Mouse (Mus musculus): ENCODE measurements around the gene Cnksr3. TPM values are rescaled to one million over a fixed set of nuclear protein-coding genes. Genes with fewer than 3 reads are reported as not detected.

Cnksr3 gene
- polyA plus RNA-seq, 1 experiment = 11.4 TPM

GRCm38 (mm10) chr10:7210991-7211695 lies 894 bp downstream of the Cnksr3 start:
- H3K79me2 ChIP-seq (ENCODE audit: control insufficient read depth, insufficient read depth) = peaks cover 51% of the 10 kb centered on the region
- no peaks in the 10 kb centered on the region for H3K36me3 ChIP-seq (ENCODE audit: control insufficient read depth, insufficient read depth)
- peak overlapping the region; percentile 87 for H3K4me2 ChIP-seq (ENCODE audit: low read depth)
- peak overlapping the region; percentile 57 for H3ac ChIP-seq (ENCODE audit: control insufficient read depth, insufficient read length)
- no peaks in the 10 kb centered on the region for H3K27me3 ChIP-seq (ENCODE audit: control insufficient read depth, insufficient read depth, insufficient read length)
- peak overlapping the region; percentile 91 for H3K4me3 ChIP-seq
- TF ChIP-seq CEBPB (IDR thresholded peaks at IDR 0.05; ENCODE audit: insufficient read depth, poor library complexity, severe bottlenecking) (no peak), E2F4 (IDR thresholded peaks at IDR 0.05; ENCODE audit: insufficient read depth) (no peak), POLR2A (IDR thresholded peaks at IDR 0.05; ENCODE audit: insufficient read length, low read depth) (peak; percentile 41), TCF12 (IDR thresholded peaks at IDR 0.05; ENCODE audit: insufficient read depth, poor library complexity, severe bottlenecking) (no peak), MYOG (IDR thresholded peaks at IDR 0.05; ENCODE audit: control insufficient read depth in 1 of 3, insufficient read depth in 1 of 3, insufficient read length in 2 of 3, low read depth in 2 of 3) (no peak), USF1 (IDR thresholded peaks at IDR 0.05; ENCODE audit: low read depth) (no peak), SRF (IDR thresholded peaks at IDR 0.05; ENCODE audit: control insufficient read depth, insufficient read length, low read depth) (no peak), TCF3 (IDR thresholded peaks at IDR 0.05; ENCODE audit: insufficient read length, low read depth) (no peak), MYOD1 (IDR thresholded peaks at IDR 0.05; ENCODE audit: control insufficient read depth in 1 of 3, insufficient read length in 2 of 3, low read depth in 2 of 3) (no peak), POLR2AphosphoS2 (IDR thresholded peaks at IDR 0.05; ENCODE audit: insufficient read length, low read depth) (peak; percentile 52), REST (IDR thresholded peaks at IDR 0.05; ENCODE audit: insufficient read depth, insufficient read length) (no peak), MAX (IDR thresholded peaks at IDR 0.05; ENCODE audit: low read depth) (no peak)

DNA sequence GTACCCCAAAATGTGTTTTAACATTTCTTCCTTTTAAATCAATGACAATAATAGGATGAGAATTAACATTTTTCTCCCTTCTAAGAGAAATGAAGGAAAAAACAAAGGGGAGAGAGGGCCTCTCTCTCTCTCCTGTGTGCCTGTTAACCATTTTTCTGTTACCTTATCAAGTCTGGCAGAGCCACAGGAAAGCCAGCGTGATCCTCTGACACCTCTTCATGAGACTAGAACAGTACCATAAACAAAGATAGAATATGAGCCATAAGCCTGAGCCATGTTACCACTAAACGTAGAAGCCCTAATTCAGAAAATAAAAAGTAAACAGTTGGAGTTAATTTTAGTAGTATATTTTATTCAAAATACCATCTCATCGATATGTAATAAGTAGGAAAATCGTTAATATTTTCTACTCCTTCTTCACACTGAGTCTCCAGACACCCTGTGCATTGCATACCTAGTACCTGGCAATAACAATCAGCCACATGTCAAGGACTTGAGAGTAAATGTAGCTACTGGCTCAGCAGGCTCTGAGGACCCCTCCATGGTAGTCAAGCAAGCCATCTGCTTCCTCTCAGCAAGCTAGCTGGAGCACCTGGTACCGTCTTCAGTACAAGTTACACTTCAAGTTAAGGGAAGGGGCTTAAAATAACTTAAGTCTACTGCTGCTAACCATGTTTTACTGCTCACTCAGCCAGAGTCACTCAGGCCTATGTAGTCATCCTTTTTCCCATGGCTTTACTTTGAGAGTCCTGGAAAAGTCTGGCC lies 2.2 kb downstream of the Cnksr3 start:
- H3K4me2 ChIP-seq (ENCODE audit: low read depth) = peak overlapping the region; percentile 87
- peak overlapping the region; percentile 91 for H3K4me3 ChIP-seq
- peaks cover 63% of the 10 kb centered on the region for H3K79me2 ChIP-seq (ENCODE audit: control insufficient read depth, insufficient read depth)
- no peak overlapping the region for H3ac ChIP-seq (ENCODE audit: control insufficient read depth, insufficient read length)
- H3K27me3 ChIP-seq (ENCODE audit: control insufficient read depth, insufficient read depth, insufficient read length) = no peaks in the 10 kb centered on the region
- no peak for TF ChIP-seq USF1 (IDR thresholded peaks at IDR 0.05; ENCODE audit: low read depth)
- no peak for TF ChIP-seq MYOD1 (IDR thresholded peaks at IDR 0.05; ENCODE audit: control insufficient read depth in 1 of 3, insufficient read length in 2 of 3, low read depth in 2 of 3)
- TF ChIP-seq REST (IDR thresholded peaks at IDR 0.05; ENCODE audit: insufficient read depth, insufficient read length) = no peak
- no peak for TF ChIP-seq TCF3 (IDR thresholded peaks at IDR 0.05; ENCODE audit: insufficient read length, low read depth)
- no peak for TF ChIP-seq POLR2AphosphoS2 (IDR thresholded peaks at IDR 0.05; ENCODE audit: insufficient read length, low read depth)
- no peak for TF ChIP-seq CEBPB (IDR thresholded peaks at IDR 0.05; ENCODE audit: insufficient read depth, poor library complexity, severe bottlenecking)
- TF ChIP-seq POLR2A (IDR thresholded peaks at IDR 0.05; ENCODE audit: insufficient read length, low read depth) = no peak
- TF ChIP-seq MAX (IDR thresholded peaks at IDR 0.05; ENCODE audit: low read depth) = no peak
- no peak for TF ChIP-seq SRF (IDR thresholded peaks at IDR 0.05; ENCODE audit: control insufficient read depth, insufficient read length, low read depth)
- no peak for TF ChIP-seq MYOG (IDR thresholded peaks at IDR 0.05; ENCODE audit: control insufficient read depth in 1 of 3, insufficient read depth in 1 of 3, insufficient read length in 2 of 3, low read depth in 2 of 3)
- no peak for TF ChIP-seq E2F4 (IDR thresholded peaks at IDR 0.05; ENCODE audit: insufficient read depth)
- no peak for TF ChIP-seq TCF12 (IDR thresholded peaks at IDR 0.05; ENCODE audit: insufficient read depth, poor library complexity, severe bottlenecking)
- no peaks in the 10 kb centered on the region for H3K36me3 ChIP-seq (ENCODE audit: control insufficient read depth, insufficient read depth)

- H3K79me2 ChIP-seq (ENCODE audit: control insufficient read depth, insufficient read depth) = peaks cover 72% of the 10 kb centered on the region
- peak overlapping the region; percentile 87 for H3K4me2 ChIP-seq (ENCODE audit: low read depth)
- H3K27me3 ChIP-seq (ENCODE audit: control insufficient read depth, insufficient read depth, insufficient read length) = no peaks in the 10 kb centered on the region
- no peak overlapping the region for H3ac ChIP-seq (ENCODE audit: control insufficient read depth, insufficient read length)
- H3K36me3 ChIP-seq (ENCODE audit: control insufficient read depth, insufficient read depth) = no peaks in the 10 kb centered on the region
- no peak for TF ChIP-seq MYOG (IDR thresholded peaks at IDR 0.05; ENCODE audit: control insufficient read depth in 1 of 3, insufficient read depth in 1 of 3, insufficient read length in 2 of 3, low read depth in 2 of 3)
- no peak for TF ChIP-seq POLR2A (IDR thresholded peaks at IDR 0.05; ENCODE audit: insufficient read length, low read depth)
- no peak for TF ChIP-seq TCF3 (IDR thresholded peaks at IDR 0.05; ENCODE audit: insufficient read length, low read depth)
- TF ChIP-seq TCF12 (IDR thresholded peaks at IDR 0.05; ENCODE audit: insufficient read depth, poor library complexity, severe bottlenecking) = no peak
- no peak for TF ChIP-seq CEBPB (IDR thresholded peaks at IDR 0.05; ENCODE audit: insufficient read depth, poor library complexity, severe bottlenecking)
- no peak overlapping the region for H3K4me3 ChIP-seq
Measured at GRCm38 (mm10) chr10:7208859-7209441, 3.1 kb downstream of the Cnksr3 start.

DNA sequence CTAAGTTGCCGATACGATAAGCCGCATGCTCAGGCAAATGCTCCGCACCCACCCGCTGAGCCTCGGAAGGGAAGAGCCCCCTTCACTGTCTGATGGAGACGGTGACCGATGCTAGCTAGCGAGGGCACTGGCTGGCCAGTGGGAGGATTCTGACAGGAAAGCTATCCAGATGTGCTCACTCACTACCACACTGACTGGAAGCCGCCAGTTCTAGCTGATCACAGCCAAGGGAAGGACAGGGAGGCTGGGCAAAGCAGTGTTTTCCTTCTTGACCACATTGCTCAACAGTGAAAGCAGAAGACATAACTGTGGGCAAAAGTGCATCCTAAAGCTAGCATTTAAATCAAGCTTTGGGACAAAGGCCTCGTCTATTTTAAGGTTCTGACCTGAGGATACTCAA lies 4.7 kb downstream of the Cnksr3 start:
- Histone ChIP-seq H3ac (ENCODE audit: control insufficient read depth, insufficient read length) (no peak overlapping the region), H3K4me2 (ENCODE audit: low read depth) (no peak overlapping the region), H3K79me2 (ENCODE audit: control insufficient read depth, insufficient read depth) (peaks cover 89% of the 10 kb centered on the region), H3K36me3 (ENCODE audit: control insufficient read depth, insufficient read depth) (no peaks in the 10 kb centered on the region), H3K4me3 (no peak overlapping the region), H3K27me3 (ENCODE audit: control insufficient read depth, insufficient read depth, insufficient read length) (no peaks in the 10 kb centered on the region)
- TF ChIP-seq POLR2A (IDR thresholded peaks at IDR 0.05; ENCODE audit: insufficient read length, low read depth) (no peak), REST (IDR thresholded peaks at IDR 0.05; ENCODE audit: insufficient read depth, insufficient read length) (no peak), USF1 (IDR thresholded peaks at IDR 0.05; ENCODE audit: low read depth) (no peak), MYOG (IDR thresholded peaks at IDR 0.05; ENCODE audit: control insufficient read depth in 1 of 3, insufficient read depth in 1 of 3, insufficient read length in 2 of 3, low read depth in 2 of 3) (no peak), E2F4 (IDR thresholded peaks at IDR 0.05; ENCODE audit: insufficient read depth) (no peak), SRF (IDR thresholded peaks at IDR 0.05; ENCODE audit: control insufficient read depth, insufficient read length, low read depth) (no peak), TCF12 (IDR thresholded peaks at IDR 0.05; ENCODE audit: insufficient read depth, poor library complexity, severe bottlenecking) (no peak), MYOD1 (IDR thresholded peaks at IDR 0.05; ENCODE audit: control insufficient read depth in 1 of 3, insufficient read length in 2 of 3, low read depth in 2 of 3) (no peak), POLR2AphosphoS2 (IDR thresholded peaks at IDR 0.05; ENCODE audit: insufficient read length, low read depth) (no peak), TCF3 (IDR thresholded peaks at IDR 0.05; ENCODE audit: insufficient read length, low read depth) (no peak), MAX (IDR thresholded peaks at IDR 0.05; ENCODE audit: low read depth) (no peak), CEBPB (IDR thresholded peaks at IDR 0.05; ENCODE audit: insufficient read depth, poor library complexity, severe bottlenecking) (no peak)

Measured in myocyte (in vitro differentiated cells).